Mouse (Mus musculus) embryo, embryonic 10 days (tissue): Measurements from ENCODE around the gene Ndufv3.
"Not testable (repeated sequence)": the region's sequence is repeated elsewhere in the genome, so short reads cannot be mapped to it uniquely, and the experiment has no call there.

Experiments used
- DNase-seq: peaks from one replicate; pipeline ENCODE4 v3.0.0-alpha.2; 2015; ENCODE audit warnings: low spot score

Gene Ndufv3

DNA sequence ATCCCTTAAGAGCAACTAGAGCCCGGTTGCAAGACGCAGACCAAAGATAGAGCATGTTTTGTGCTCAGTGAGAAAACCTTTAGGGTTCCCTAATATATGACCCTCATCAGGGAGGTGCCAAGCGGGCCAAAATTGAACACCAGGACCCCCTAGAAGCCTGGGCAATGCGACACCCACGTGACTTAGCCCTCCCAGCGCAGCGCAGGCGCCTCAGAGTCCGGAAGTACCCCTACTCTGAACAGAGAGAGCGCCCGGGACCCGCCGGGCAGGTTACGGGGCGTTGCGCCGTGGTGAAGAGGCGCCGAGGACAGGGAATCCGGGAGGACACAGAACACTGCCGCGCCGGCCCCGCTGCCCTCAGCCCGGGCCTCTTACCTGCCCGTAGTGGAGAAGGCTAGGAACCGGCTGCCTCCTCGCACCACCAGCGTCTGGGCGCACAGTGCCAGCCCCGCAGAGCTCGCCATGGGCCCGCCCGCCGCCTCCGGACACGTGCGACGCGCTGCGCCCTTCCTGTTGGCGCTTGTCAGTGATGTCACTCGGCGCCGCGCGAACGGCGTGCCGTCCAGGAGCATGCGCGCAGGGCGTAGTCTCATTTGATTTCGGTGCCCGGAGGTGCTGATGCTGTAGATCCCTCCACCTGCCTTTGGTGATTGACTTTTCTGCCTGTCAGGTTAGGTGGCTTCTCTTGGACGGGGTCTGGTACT lies 8.0 kb upstream of the Ndufv3 start:
- peak; percentile 98 for DNase-seq

DNA sequence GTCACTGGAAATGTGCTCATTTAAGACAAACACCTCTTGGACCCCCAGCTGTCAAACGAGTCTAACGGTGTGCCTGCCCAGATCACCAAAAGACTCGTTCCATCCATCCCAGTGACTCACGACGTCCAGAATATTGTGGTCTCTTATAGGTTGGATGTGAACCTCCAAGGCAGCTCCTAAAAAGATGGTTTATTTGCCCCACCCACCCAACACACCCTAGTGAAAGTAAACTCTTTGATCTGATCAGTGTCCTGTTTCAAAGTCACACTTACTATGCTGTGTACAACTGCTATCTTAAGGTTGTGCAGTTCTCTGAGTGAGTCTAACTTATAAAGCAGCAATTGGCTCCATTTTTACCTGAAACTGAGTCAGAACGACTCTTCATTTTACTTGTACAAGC lies 7.3 kb upstream of the Ndufv3 start:
- no peak for DNase-seq

DNA sequence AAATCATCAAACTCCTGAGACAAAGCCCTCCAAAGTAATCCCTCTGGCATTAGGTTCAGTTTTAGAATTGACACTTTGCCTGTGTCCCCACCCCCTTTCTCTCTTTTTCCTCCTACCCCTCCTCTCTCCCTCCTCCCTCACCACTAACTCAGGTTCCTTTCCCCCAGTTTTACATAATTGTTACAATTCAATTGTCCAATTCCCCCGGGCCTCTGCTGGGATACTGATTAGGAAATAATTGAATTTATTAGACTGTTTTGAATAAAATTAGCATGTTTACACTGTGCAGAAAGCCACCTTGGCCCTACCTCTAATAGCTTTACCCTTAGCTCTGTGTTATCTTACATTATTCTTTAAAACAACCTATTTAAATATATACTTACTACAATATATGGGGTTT lies 5.2 kb upstream of the Ndufv3 start:
- DNase-seq, result no peak

DNA sequence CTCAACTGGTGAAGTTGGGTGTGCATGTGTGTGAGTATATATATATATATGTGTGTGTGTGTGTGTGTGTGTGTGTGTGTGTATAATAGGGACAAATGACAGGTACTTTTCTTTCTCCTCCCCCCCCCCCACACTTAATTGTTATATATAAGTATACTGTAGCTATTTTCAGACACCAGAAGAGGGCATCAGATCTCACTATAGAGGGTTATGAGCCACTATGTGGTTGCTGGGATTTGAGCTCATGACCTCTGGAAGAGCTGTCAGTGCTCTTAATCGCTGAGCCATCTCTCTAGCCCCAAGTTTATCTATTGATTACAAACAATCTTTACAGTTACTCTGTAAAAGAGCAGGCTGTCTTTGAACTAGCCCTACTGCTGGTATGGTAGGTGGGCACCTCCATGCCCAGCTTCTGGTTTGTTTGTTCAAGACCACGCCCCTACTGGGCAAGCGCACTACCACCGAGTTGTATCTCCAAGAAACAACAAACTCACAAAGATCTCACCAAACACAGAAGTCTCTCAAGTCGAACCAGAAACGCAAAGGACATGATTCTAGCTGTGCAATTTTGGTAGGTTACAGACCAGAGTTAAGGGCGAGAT lies 470 bp upstream of the Ndufv3 start:
- DNase-seq, result no peak

DNA sequence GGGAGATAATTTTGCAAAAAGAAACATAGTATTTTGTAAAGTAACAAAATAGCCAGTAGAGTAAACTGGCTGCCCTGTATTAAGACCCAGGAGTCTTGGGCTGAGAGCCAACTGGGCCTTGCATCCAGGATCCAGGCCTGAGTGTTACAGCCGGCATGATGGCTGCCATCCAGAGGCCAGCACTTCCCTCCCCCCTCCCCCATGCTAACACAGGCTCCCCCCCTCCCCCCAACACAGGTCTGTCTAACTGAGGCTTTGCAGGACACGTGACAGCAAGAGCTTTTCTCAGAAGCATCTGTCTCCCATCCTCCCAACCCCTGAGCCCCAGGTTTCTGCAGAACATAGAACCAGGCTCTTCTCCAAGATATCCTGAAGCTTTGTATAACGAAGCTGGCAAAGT lies 980 bp downstream of the Ndufv3 start:
- DNase-seq, result peak; percentile 12

DNA sequence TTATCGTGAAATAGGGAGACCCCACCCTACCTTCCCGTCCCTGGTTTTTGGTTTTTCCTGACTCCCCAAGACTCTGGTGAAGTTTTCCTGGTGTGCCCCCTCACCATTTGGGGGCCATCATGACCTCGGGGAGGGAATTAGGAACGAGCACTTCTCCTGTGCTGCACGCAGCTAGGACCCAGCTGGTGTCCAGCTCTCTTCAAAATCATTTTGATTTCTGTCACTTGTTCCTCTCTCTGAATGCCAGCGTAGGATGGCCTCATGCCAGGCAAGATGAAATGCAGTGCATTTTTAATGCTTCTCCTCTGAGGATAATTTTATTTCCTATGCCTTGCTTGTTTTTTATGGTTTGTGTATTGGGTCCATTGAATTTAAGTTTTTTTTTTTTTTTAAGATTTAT lies 2.0 kb downstream of the Ndufv3 start:
- no peak for DNase-seq

DNA sequence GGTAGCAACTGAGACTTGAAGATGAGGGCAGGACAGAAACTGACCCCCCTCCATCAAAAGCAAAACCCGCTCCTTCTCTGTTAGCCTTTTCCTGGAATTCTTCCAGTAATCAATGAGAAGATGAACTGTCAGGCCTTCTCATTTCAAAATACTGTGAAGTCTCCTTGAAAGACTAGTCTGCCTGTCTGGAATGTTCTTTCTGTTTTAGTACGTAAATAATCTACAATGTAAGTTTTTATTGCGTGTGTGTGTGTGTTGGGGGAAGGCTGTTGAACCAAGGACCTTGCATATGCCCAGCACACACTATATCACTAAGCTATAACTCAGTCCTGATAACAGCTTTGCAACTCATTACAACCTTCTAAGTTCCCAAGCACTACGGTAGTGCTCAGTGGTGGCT lies 5.2 kb downstream of the Ndufv3 start:
- DNase-seq, result no peak

DNA sequence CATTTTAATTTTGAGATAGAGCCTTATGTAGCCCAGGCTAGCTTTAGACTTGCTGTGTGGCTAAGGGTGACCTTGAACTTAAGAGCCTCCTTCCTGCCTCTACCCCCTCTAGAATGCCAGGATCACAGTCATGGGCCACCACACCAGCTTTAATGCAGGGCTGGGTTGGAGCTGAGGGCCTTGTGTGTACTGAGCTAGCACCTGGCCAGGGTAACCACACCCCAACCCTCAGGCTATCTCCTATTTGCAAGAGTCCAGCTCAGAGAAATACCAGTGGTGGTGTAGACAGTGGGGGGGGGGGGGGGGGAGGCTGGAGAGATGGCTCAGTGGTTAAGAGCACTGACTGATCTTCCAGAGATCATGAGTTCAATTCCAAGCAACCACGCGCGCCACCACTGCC lies 5.9 kb downstream of the Ndufv3 start:
- no peak for DNase-seq

DNA sequence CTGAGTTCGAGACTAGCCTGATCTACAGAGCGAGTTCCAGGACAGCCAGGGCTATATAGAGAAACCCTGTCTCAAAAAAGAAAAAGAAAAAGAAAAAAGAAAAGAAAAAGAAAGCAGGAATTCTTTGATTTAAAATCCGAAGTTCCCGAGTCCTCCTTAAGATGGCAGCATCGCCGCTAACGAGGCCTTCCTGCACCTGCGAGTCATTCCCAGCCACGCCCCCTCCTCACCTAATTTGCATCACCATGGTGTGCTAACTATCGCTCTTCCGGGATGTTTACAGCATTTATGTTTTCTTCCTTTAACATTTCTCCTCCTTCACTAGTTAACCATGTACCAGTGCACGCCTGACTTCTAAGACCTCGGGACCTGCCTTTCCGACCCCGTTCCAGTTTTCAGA lies 9.4 kb downstream of the Ndufv3 start:
- peak; percentile 75 for DNase-seq

DNA sequence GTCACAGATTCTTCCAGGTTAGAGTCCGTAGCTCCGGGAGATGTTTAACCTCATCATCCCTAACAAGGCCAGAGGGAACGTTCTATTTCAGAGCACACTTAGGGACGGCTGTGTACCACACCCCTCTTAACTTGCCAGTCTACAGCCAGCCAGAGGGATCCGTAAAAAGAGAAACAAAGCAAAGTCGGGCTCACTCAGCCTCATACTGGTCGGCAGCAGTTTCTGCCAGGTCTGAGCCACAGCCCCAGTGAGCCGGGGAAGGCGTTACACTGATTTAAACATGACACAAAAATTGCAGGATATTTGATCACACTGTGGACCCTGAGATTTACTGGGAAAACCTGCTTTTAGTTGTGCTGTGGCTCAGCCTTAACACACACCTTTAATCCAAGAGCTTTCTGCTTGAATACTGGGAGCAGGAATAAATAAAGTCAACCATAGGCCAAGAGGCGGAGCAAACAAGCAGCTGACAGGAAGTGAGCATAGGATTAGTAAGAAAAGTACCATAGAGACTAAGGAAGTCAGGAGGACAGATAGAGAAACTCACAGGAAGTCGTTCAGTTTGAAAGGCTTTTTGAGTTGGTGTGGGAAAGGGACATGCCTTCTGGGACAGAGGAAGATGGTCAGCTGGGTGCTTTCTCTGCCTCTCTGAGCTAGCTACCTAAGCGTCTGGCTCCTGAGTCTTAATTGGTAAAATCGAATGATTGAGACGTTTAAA lies 11.7 kb downstream of the Ndufv3 start:
- no peak for DNase-seq

DNA sequence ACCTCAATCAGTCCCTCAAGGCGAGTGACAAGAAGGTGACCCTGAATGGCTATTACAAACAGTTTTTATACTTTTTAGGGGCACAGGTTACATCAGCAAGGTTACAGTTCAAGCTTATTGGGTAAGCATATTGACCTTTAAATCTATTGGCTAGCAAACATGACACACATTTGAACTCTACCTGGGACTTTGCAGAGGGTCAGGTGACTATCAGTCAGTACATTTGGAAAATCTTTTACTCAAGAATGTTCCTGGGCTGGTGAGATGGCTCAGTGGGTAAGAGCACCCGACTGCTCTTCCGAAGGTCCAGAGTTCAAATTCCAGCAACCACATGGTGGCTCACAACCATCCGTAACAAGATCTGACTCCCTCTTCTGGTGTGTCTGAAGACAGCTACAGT lies 12.4 kb downstream of the Ndufv3 start:
- DNase-seq, result not testable (repeated sequence)

DNA sequence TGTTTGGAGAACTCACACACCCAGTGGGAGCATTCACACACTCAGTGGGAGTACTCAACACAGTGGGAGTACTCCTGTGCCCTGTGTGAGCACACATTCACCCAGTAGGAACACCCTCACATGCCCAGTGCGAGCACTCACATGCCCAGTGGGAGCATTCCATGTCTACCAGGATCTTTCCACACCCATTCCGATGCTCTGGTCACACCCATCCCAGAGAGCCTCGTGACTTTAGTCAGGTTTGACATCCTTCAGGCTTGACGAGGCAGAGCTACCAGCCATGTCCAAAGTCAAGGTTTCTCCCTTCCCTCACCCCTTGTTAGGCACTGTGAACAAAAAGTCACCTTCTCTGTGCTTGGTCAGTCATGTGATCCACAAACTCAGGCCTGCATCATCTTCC lies 15.4 kb downstream of the Ndufv3 start:
- DNase-seq, result no peak

DNA sequence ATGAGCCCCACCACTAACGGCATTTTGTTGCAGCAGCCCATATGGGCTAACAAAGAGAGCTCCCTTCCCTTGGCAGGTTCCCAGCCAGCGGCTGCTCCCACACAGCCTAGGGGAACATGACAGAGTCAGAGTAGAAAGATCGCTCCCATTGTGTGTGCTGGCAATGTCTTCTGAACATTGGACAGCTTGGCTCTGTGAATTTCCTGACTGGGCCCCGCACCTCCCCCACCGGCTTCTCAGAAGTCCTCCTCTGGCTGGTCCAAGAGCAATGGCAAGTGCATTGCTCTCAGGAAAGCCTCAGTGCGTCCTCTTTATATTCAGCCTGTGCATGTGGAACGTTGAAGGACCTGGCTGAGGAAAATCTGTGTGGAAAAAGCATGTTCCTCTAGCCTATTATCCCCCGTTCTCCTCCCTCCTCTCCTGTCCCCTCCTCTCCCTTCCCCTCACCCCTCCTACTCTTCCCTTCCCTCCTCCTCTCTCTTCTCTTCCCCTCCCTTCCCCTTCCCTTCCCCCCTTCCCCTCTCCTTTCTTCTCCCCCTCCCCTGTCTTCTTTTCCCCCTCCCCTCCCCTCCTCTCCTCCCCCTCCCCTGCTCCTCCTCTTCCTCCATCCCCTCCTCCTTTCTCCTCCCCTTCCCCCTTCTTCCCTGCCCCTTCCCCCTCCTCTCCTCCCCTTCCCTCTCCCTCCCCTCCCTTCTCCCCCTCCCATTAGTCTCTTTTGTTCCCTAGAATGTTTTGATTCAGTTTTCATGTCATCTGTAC lies 16.1 kb downstream of the Ndufv3 start:
- peak; percentile 43 for DNase-seq

DNA sequence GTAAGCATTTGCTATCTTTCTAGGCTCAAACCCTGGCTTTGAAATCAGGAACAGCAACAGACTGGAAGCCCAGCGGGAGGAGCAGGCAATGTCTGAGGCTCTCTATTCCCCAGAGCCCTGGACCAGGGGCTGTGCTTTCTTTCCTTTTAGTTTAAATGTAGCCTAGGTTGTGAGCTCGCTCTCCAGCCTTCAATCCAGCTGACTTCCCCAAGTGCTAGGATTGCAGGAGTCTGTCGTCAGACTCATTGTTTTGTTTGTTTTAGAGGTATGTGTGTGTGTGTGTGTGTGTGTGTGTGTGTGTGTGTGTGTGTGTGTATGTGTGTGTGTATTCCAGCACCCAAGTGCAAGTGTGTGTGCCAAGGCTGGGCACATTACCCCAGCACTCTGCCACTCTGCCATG lies 20.2 kb downstream of the Ndufv3 start:
- no peak for DNase-seq

DNA sequence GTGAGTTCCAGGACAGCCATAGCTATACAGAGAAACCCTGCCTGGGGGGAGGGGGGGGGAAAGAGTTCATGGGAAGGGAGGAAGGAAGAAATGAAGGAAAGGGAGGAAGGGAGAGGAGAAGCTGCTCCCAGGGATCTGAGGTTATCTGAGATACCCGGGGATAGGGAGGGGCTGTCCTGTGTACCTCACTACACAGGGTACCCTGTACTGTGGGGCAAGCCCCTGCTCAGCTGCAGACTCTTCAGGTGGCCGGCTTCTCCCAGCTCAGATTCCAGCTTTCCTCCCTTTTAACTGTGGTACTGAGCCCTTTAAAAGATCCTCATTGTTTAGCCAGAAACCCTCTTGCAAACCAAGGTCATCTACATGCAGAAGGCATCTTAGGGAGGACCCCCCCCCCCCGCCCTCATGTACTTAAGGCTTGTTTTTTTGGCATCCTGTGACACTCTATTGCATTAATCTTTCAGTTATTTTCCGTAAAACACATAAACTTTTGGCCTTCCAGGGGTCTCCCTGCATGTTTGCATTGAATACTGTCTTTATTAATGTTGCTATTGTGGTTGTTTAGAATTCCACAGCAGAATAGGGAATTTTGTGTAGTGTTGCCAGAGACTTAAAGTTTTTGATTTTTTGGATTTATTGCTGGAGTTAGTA lies 21.0 kb downstream of the Ndufv3 start:
- no peak for DNase-seq

DNA sequence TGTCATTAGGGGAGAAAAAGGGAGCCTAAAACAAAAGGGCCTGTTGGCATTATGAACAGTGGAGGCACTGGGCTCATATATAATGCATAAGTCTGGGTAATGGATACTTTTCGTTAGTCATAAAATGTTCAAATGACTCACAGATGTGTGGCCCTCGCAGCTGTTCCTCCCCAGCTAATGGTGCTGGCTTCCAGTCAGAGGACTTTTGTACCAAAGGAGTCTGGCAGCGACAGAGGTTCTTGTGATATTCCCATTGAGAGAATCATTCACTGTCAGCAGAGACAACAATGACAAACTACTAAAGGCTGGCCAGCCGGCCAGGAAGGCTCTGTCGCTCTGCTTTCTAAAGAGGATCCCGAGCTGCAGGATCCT lies 21.5 kb downstream of the Ndufv3 start:
- peak; percentile 19 for DNase-seq

DNA sequence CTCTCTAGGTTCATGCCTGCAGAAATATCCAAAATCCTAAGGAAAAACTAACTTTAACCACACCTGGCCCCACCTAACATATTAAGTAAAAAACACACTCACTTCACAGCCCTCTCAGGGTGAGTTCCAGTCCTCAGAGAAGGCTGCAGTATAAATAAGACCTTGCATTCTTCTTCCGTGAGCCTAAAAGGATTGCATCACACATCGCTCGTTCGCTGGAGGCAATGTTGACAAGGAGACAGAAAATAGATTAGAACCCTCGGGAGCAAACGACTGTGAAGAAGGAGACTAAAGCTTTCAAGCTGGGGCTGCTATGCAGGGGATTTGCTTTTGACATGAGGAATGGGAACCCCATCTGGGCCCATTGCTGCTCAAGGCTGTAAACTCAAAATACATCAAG lies 23.7 kb downstream of the Ndufv3 start:
- no peak for DNase-seq

DNA sequence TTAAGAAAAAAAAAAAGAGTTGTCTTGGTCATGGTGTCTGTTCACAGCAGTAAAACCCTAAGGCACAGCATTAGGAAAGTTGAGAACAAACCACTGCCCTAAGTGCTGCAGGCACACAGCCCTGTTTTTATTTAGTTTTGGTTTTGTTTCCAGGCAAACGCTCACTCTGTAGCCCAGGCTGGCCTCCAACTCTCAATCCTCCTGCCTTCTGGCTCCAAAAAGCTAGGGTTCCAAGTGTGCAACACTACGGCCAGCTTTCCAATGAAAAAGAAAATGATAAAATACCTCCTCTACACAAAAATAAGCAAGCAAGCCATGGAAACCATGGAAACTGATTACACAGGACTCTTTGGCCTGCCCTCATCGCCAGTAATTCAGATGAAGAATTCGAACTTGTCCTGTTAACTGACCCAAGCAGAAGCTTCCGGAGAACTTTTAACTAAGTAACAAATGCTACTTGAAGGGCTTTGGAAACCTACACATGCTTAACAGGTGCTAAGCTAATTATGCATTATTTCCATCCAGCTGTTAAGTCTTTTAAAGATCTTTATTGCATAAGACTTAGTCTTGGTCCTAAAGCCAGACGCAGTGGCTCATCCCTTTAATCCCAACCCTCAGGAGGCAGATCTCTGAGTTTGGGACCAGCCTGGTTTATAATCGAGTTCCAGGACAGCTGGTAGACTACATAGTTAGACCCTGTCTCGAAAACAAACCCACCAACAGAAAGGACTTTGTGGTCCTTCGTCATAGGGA lies 26.7 kb downstream of the Ndufv3 start:
- DNase-seq, result no peak

DNA sequence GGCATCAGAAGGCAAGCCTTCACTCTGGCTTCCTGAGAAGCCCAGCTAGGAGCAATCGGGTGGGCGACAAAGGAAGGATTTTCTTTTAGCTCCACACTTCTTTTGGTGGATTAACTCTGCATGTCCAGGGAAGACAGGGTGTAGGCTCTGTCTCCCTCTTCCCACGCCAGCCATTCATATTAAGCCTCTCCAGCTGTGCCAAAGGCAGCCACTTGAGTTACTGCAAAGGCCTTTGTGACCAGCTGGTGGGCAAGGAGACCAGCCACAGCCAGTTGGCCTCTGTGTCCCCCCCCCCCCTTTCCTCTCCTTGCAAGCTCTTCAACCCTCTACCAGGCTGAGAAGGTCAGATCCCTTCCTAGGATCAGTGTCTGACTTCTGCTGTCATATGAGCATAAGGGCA lies 28.1 kb downstream of the Ndufv3 start:
- DNase-seq, result no peak

DNA sequence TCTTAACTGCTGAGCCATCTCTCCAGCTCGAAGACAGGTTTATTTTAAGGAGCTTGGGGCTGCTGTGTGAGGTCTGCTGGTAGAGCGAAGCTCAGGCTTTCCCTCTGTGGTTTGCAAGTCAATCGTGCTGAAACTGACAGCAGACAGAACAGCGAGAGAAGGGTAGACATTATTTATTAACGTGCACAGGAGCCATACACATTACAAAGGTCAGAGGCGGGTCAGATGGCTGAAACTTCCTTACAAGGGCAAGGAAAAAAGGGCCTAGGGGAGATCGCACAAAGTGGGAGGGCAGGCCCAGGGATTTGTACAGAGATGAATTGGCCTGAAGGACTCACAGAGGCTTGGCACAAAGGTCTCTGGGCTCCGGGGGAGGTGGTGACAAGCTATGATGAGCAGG lies 29.5 kb downstream of the Ndufv3 start:
- peak; percentile 36 for DNase-seq

DNA sequence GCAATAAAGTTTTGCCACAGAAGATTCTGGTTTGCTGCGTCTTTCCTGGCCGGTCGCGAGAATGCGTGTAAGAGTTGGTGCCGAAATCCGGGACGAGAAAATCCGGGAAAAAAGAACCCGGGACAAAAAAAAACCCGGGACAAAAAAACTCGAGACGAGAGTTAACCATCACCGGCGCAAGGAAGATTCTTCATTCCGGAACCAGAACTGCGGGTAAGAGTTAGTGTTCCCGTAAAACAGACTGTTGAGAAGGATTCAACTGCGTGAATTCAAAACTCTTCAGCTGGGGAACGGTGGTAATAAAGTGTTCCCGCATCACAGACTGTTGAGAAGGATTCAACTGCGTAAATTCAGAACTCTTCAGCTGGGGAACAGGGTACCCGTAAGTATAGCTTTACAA lies 32.7 kb downstream of the Ndufv3 start:
- DNase-seq, result not testable (repeated sequence)

DNA sequence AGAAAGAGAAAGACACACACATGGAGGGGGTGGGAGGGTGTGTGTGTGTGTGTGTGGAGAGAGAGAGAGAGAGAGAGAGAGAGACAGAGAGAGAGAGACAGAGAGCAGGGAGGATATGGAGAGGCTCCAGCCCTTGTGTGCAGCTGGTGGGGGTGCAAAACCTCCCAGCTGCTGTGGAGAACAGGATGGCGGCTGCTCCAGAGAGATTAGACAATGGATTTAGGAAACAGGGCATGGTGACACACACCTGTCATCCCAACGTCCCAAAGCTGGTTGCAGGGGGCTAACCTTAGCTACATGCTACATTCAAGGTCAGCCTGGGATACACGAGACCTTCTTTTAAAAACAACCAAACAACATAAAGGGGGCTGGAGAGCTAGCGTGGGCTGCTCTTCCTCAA lies 36.3 kb downstream of the Ndufv3 start:
- DNase-seq, result no peak
